Mouse (Mus musculus): ENCODE data around the gene Tbc1d22a. TPM values are rescaled to one million over a fixed set of nuclear protein-coding genes. Genes with fewer than 3 reads are reported as not detected.

Gene Tbc1d22a
- total RNA-seq, 1 experiment, result 19.2 TPM

DNA sequence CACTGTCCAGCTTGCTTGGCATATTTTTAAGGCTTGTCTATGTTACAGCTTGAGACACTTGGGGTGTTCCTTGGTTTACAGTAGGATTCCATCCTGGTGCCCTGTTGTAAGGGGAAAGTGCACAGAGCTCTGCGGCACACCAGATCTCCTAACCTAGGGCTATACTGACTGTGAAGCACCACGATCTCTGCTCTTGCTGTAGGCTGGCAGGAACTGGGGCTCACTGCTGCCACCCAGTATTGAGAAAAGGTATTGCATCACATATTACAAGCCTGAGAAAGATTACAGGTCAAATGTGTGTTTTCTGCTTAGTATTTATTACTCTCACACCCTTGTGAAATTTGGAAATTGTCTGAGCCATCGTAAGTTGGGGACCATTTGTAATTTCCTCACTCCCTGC, 13.9 kb downstream of the Tbc1d22a start:
- no peak for DNase-seq (ENCODE audit: low read depth, low spot score)
- H3K9me3 ChIP-seq (ENCODE audit: control insufficient read depth, insufficient read depth, low read depth, low read length), result no peaks in the 10 kb centered on the region
- no peaks in the 10 kb centered on the region for H3K4me1 ChIP-seq (ENCODE audit: control insufficient read depth in 2 of 2, insufficient read depth in 2 of 2, low read length in 2 of 2, poor library complexity in 1 of 2)
- no peak overlapping the region for H3K4me3 ChIP-seq (ENCODE audit: insufficient read depth in 1 of 2, low read depth in 1 of 2, low read length in 2 of 2, poor library complexity in 1 of 2, severe bottlenecking in 1 of 2)
- no peak overlapping the region for H3K27ac ChIP-seq (ENCODE audit: insufficient read depth, low read depth, low read length, poor library complexity, severe bottlenecking)
- no peak for TF ChIP-seq ZC3H11A (IDR thresholded peaks at IDR 0.05; ENCODE audit: borderline replicate concordance, low read depth, low read length)
- no peak for TF ChIP-seq CHD2 (IDR thresholded peaks at IDR 0.05; ENCODE audit: low read depth, low read length)
- no peak for TF ChIP-seq HCFC1 (IDR thresholded peaks at IDR 0.05; ENCODE audit: borderline replicate concordance, insufficient read depth, low read length)
- TF ChIP-seq ZNF384 (IDR thresholded peaks at IDR 0.05; ENCODE audit: low read depth, low read length), result no peak
- no peak for TF ChIP-seq MAFK (IDR thresholded peaks at IDR 0.05; ENCODE audit: insufficient read depth, low read depth, low read length)
- no peaks in the 10 kb centered on the region for H3K36me3 ChIP-seq (ENCODE audit: control insufficient read depth, insufficient read depth, low read length, poor library complexity, severe bottlenecking)
- in situ Hi-C loops (cut with MboI; ENCODE audit: low sequenced_read_pairs in 2 of 2, unreplicated experiment in 2 of 2), result no loop called here
- no peak overlapping the region for H3K9ac ChIP-seq (ENCODE audit: insufficient read depth, low read depth, low read length, poor library complexity, severe bottlenecking)

GRCm38 (mm10) chr15:86229088-86229487, 14.8 kb downstream of the Tbc1d22a start:
- H3K4me1 ChIP-seq (ENCODE audit: control insufficient read depth in 2 of 2, insufficient read depth in 2 of 2, low read length in 2 of 2, poor library complexity in 1 of 2), result no peaks in the 10 kb centered on the region
- TF ChIP-seq ZNF384 (IDR thresholded peaks at IDR 0.05; ENCODE audit: low read depth, low read length), result no peak
- no peak for TF ChIP-seq CHD2 (IDR thresholded peaks at IDR 0.05; ENCODE audit: low read depth, low read length)
- TF ChIP-seq ZC3H11A (IDR thresholded peaks at IDR 0.05; ENCODE audit: borderline replicate concordance, low read depth, low read length), result no peak
- TF ChIP-seq MAFK (IDR thresholded peaks at IDR 0.05; ENCODE audit: insufficient read depth, low read depth, low read length), result no peak
- TF ChIP-seq HCFC1 (IDR thresholded peaks at IDR 0.05; ENCODE audit: borderline replicate concordance, insufficient read depth, low read length), result no peak
- in situ Hi-C loops (cut with MboI; ENCODE audit: low sequenced_read_pairs in 2 of 2, unreplicated experiment in 2 of 2), result no loop called here
- no peak overlapping the region for H3K27ac ChIP-seq (ENCODE audit: insufficient read depth, low read depth, low read length, poor library complexity, severe bottlenecking)
- DNase-seq (ENCODE audit: low read depth, low spot score), result no peak
- no peaks in the 10 kb centered on the region for H3K9me3 ChIP-seq (ENCODE audit: control insufficient read depth, insufficient read depth, low read depth, low read length)
- no peak overlapping the region for H3K9ac ChIP-seq (ENCODE audit: insufficient read depth, low read depth, low read length, poor library complexity, severe bottlenecking)
- H3K36me3 ChIP-seq (ENCODE audit: control insufficient read depth, insufficient read depth, low read length, poor library complexity, severe bottlenecking), result no peaks in the 10 kb centered on the region
- no peak overlapping the region for H3K4me3 ChIP-seq (ENCODE audit: insufficient read depth in 1 of 2, low read depth in 1 of 2, low read length in 2 of 2, poor library complexity in 1 of 2, severe bottlenecking in 1 of 2)

DNA sequence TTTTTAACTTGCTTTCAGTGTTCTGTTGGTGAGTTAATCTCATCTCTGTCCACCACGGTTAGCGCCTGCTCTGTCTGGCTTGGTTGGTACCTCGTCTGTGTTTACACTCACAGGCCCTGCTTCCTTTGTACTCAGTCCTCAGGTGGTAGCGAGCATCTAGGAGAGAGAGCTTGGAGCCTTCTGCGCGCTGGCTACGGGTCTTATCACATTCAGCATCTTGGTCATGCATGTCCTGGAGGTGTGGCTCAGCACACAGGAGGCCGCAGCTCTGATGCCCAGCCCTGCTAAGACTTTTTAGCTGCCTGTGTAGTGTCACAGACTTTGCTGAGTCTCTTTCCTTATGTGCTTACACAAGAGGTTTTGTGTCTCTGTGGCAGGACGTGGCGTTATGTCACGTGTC, 15.4 kb downstream of the Tbc1d22a start:
- H3K9me3 ChIP-seq (ENCODE audit: control insufficient read depth, insufficient read depth, low read depth, low read length), result no peaks in the 10 kb centered on the region
- no peak overlapping the region for H3K4me3 ChIP-seq (ENCODE audit: insufficient read depth in 1 of 2, low read depth in 1 of 2, low read length in 2 of 2, poor library complexity in 1 of 2, severe bottlenecking in 1 of 2)
- no peak overlapping the region for H3K9ac ChIP-seq (ENCODE audit: insufficient read depth, low read depth, low read length, poor library complexity, severe bottlenecking)
- in situ Hi-C loops (cut with MboI; ENCODE audit: low sequenced_read_pairs in 2 of 2, unreplicated experiment in 2 of 2), result no loop called here
- DNase-seq (ENCODE audit: low read depth, low spot score), result no peak
- no peaks in the 10 kb centered on the region for H3K36me3 ChIP-seq (ENCODE audit: control insufficient read depth, insufficient read depth, low read length, poor library complexity, severe bottlenecking)
- TF ChIP-seq MAFK (IDR thresholded peaks at IDR 0.05; ENCODE audit: insufficient read depth, low read depth, low read length) (no peak), ZNF384 (IDR thresholded peaks at IDR 0.05; ENCODE audit: low read depth, low read length) (no peak)
- H3K27ac ChIP-seq (ENCODE audit: insufficient read depth, low read depth, low read length, poor library complexity, severe bottlenecking), result no peak overlapping the region
- H3K4me1 ChIP-seq (ENCODE audit: control insufficient read depth in 2 of 2, insufficient read depth in 2 of 2, low read length in 2 of 2, poor library complexity in 1 of 2), result no peaks in the 10 kb centered on the region

DNA sequence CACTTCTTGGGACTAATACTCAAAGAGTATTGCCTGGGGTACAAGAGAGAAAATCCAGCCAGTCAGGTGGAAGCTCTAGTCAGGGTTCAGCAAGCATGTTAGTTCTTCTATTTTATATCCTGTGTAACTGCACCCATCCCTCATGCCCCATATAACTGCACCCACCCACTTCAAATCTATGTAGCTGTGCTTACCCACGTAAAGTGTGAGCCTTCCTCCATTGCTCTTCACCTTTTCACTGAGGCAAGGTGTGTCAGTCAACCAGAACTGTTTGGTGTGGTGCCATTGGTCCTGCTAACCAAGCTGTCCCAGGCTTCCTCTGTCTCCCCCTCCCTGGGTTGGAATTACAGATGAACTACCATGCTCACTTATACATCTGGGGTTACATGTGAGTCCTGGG, 16.9 kb downstream of the Tbc1d22a start:
- Histone ChIP-seq H3K4me3 (ENCODE audit: insufficient read depth in 1 of 2, low read depth in 1 of 2, low read length in 2 of 2, poor library complexity in 1 of 2, severe bottlenecking in 1 of 2) (no peak overlapping the region), H3K9me3 (ENCODE audit: control insufficient read depth, insufficient read depth, low read depth, low read length) (no peaks in the 10 kb centered on the region), H3K36me3 (ENCODE audit: control insufficient read depth, insufficient read depth, low read length, poor library complexity, severe bottlenecking) (no peaks in the 10 kb centered on the region), H3K4me1 (ENCODE audit: control insufficient read depth in 2 of 2, insufficient read depth in 2 of 2, low read length in 2 of 2, poor library complexity in 1 of 2) (no peaks in the 10 kb centered on the region), H3K9ac (ENCODE audit: insufficient read depth, low read depth, low read length, poor library complexity, severe bottlenecking) (no peak overlapping the region), H3K27ac (ENCODE audit: insufficient read depth, low read depth, low read length, poor library complexity, severe bottlenecking) (no peak overlapping the region)
- no peak for DNase-seq (ENCODE audit: low read depth, low spot score)
- no peak for TF ChIP-seq CHD2 (IDR thresholded peaks at IDR 0.05; ENCODE audit: low read depth, low read length)
- no peak for TF ChIP-seq ZC3H11A (IDR thresholded peaks at IDR 0.05; ENCODE audit: borderline replicate concordance, low read depth, low read length)
- TF ChIP-seq HCFC1 (IDR thresholded peaks at IDR 0.05; ENCODE audit: borderline replicate concordance, insufficient read depth, low read length), result no peak
- TF ChIP-seq ZNF384 (IDR thresholded peaks at IDR 0.05; ENCODE audit: low read depth, low read length), result no peak
- no peak for TF ChIP-seq MAFK (IDR thresholded peaks at IDR 0.05; ENCODE audit: insufficient read depth, low read depth, low read length)
- in situ Hi-C loops (cut with MboI; ENCODE audit: low sequenced_read_pairs in 2 of 2, unreplicated experiment in 2 of 2), result no loop called here

DNA sequence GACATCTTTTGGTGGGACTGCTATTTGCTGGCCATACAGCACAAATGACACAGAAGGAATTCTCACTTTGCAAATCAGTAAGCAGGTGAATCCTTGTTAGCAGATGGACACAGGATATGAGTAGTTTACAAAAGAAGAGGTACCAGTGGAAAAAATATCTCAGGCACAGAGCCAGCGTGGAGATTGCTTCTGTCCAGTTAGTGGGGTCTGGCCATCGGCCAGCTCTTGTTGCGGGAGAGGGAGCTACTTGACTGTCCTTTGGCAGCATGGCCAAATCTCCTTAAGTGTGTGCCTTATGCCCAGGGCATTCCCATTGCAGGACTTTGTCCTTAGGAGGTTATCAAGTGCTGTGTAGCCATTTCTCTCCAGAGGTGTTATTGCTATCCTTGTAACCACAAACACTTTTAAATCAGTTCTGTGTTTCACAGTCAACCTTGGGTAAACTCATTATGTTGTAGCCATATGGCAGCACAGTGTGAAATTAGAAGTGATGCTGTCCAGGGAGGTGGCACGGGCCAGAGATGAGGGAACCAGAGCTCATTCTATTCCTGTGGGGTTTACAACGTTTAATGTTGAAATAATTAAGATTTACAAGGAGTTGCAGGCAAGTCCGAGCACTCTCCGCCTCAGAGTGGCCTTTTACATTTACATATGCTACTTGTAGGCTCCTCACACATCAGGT, 17.7 kb downstream of the Tbc1d22a start:
- Histone ChIP-seq H3K36me3 (ENCODE audit: control insufficient read depth, insufficient read depth, low read length, poor library complexity, severe bottlenecking) (no peaks in the 10 kb centered on the region), H3K4me1 (ENCODE audit: control insufficient read depth in 2 of 2, insufficient read depth in 2 of 2, low read length in 2 of 2, poor library complexity in 1 of 2) (no peaks in the 10 kb centered on the region), H3K27ac (ENCODE audit: insufficient read depth, low read depth, low read length, poor library complexity, severe bottlenecking) (no peak overlapping the region), H3K9ac (ENCODE audit: insufficient read depth, low read depth, low read length, poor library complexity, severe bottlenecking) (no peak overlapping the region), H3K9me3 (ENCODE audit: control insufficient read depth, insufficient read depth, low read depth, low read length) (no peaks in the 10 kb centered on the region), H3K4me3 (ENCODE audit: insufficient read depth in 1 of 2, low read depth in 1 of 2, low read length in 2 of 2, poor library complexity in 1 of 2, severe bottlenecking in 1 of 2) (no peak overlapping the region)
- TF ChIP-seq HCFC1 (IDR thresholded peaks at IDR 0.05; ENCODE audit: borderline replicate concordance, insufficient read depth, low read length) (no peak), ZC3H11A (IDR thresholded peaks at IDR 0.05; ENCODE audit: borderline replicate concordance, low read depth, low read length) (no peak), CHD2 (IDR thresholded peaks at IDR 0.05; ENCODE audit: low read depth, low read length) (no peak)
- DNase-seq (ENCODE audit: low read depth, low spot score), result no peak
- in situ Hi-C loops (cut with MboI; ENCODE audit: low sequenced_read_pairs in 2 of 2, unreplicated experiment in 2 of 2), result no loop called here

Data from ES-E14 (cell line).